Mouse (Mus musculus) lung, postnatal 36 days (tissue): Measurements from ENCODE around the gene Mfsd2a.

Experiments used
- DNase-seq: peaks from one replicate; pipeline ENCODE4 v3.0.0; 2022; ENCODE audit warnings: mixed read lengths

The Mfsd2a gene

DNA sequence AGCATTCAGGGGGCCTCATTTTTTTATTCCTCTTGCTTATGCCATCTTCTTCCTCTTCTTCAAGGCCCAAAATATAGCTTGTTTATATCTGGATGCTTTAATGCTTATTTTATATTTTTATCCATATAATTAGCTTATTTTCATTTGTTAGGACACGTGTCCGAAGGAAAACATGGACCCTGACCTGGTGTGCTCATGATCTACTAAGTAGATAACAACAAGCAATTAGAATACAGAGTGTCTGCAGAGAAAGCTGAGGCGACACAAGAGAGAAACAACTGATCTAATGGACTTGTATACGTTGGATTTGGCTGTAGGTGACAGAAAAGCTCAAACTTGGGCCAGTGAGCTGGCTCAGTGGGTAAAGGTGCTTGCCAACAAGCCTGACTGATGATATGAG, 15.9 kb upstream of the Mfsd2a start:
- no peak for DNase-seq

DNA sequence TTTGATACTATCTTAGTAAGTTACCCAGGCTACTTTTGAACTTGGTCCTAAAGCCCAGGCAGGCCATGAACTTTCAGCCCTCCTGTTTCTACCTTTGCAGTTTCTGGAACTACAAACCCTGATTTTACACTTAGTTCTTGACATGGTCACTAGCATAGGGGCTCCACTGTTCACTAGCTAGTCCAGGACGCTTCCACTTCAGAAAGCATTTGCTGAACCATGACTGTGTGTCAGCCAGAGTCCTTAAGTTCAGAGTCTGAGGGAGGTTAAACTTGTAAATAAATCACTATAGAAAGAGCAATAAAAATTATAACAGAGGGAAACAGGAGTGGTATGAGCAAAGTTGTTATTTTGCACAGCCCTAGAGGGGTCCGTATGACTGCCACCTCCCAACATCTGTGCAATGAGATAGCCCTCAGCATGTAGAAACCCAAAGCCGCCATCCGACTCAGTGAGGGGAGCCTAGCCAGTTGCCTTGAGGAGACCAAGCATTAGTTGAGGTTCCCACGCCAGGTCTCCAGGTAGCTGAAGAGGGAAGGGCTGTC, 14.1 kb upstream of the Mfsd2a start:
- DNase-seq, result no peak

DNA sequence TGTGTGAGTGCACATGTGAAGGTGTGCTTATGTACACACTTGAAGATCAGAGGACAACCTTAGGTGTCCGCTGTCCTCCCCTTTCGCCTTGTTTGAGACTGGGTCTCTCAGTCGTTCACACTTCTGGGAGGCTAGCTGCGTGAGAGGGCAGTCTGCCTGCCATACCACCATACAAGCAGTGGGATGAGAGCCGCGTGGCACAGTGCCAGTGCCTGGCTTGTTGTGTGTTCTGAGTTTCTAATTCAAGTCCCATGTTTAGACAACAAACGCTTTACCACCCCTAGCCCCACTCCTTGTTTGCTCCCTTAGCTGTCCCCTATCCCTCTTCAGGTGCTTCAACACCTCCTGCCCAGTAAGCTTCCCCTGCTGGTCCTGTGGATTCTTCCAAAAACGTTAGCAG, 11.1 kb upstream of the Mfsd2a start:
- DNase-seq, result no peak

DNA sequence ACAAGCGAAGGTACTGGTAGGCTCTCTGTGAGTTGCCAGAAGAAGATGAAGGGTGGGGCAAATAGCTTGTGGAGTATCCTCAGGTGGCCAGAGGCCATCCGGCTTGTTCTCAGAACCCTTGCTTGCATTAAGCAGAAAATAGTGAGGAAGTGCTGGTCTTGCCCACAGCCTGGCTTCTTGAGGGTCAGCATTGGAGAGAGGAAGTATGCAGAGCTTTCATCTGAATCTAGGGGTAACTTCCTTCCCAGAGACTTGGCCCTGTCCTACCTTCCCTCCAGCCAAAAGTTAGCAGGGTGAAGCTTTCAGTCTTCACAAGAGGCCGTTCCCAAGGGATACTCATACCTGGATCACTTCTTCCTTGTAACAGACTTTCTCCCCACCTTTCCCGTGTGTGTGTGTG, 10.7 kb upstream of the Mfsd2a start:
- DNase-seq, result no peak

DNA sequence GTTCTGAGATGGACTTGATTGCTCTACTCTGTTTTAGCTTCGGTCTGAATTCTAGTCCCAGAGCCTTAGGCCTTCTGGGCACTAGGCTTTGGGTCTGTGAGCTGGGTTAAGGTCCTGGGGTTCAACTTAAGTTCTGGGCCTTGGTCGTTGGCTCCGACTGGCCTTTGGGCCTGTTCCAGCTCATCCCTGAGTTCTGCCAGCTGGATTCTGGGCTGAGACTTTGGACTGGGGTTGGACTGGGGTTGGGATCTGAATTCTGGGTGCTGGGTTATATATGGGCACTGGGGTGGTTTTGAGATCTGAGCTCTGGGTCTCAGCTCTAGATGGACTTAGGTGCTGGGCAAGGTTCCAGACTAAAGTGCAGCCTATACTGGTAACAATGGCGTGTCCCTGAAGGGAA, 10.2 kb upstream of the Mfsd2a start:
- no peak for DNase-seq

DNA sequence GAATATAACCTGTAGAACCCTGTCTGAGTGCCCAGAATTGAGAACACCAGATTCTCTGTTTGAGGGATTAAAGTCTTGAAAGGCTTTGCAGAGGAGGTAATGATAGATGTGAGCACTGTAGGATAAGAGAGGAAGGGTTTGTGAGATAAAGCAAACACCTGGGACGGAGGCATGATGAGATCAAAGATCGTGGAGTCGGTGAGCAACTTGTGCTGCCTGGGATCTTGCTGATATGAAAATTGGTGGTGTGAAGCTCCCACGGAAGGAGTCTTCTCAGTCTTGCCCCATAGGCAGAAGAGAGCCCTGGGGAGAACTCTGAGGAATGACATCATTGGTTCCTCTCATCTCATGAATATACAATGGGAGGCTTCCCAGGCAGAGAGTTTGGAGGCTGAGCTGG, 7.1 kb upstream of the Mfsd2a start:
- DNase-seq, result no peak

DNA sequence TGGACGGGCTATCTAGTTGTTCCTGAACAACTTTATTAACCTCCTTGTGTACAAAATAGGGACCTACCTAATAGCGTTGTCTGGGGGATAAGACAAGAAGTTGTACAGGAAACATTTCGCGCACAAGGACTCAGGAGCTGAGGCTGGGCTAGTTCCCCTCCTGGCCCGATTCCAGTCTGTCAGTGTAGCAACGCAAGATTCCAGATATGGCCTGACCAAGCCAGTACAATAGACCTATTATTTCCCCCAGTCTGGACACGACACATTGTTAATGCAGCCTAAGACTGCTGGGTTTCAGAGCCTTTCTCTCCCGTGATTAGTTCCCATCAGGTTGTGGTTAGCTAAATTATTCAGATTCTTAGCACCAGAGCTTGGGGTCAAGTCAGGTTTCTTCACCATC, 1.8 kb upstream of the Mfsd2a start:
- DNase-seq, result no peak

DNA sequence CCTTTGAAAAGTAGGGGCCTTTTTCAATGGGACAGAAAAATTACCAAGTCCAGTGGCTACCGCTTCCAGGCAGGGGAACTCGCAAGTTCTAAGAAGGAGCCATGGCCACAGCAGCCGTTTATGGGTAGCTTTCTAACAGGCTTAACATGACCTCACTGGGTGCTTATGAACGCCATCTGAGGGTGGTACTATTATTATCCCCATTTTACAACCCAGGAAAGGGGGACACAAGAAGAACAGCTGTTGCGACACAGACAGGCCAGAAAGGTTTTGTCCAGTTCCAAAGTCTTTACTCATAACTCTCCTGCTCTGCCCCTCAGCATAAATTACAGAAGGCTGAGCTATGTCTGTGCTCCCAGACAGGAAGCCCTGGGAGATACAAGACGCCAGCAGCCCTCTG, 601 bp upstream of the Mfsd2a start:
- DNase-seq, result no peak

DNA sequence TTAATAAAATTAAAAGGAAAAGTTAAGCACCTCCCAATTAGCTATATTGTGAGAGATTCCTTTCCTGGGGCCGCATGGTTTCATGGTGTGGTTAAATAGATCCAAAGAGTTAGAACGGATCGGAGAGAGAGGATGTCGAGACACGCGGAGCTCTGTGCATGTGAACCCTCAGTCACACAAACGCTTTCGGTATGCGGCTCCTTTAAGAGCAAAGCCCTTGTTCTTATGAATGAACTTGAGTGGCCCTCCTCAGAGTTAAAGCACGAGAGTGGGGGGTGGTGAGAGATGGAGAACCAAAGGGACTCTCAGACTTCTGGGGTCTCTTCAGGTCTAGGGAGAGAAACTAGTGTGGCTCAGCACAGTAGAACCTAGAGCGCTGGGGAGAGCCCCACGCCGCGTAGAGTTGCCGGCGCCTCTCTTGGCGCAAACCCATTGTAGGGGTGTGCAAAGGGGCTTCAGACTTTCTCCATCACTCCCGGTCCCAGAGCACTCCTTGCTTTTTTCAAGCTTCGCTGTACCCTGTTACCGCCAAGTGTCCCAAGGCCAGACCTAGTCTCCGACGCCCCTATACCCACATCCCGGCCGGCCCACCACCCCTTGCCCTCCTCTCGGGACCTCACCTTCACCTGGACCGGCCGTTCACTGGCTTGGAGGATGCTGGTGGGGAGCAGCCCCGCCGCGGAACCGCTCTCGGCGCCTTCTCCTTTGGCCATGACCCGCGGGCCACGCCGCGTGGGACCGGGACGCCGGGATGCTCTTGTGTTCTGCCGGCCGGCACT, 478 bp downstream of the Mfsd2a start:
- peak; percentile 51 for DNase-seq

DNA sequence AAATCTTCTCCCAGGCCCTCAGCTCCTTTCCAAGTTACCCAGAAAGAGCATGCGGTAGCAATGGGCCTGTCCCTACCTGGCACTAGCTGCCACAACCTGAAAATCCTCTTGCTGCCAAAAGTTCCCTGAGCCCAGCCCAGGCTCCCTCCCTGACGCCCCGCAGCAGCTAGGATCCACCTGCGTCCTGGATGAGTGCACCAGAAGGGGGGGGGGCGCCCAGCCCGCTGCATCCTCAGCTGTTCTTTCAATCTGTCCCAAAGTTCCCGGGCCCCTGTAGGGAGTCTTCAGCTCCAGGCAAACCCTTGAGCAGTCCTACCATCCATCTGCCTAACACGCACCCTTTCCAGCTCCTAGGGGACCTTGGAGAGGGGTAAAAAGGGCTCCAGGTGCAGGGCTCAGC, 1.2 kb downstream of the Mfsd2a start:
- DNase-seq, result no peak

DNA sequence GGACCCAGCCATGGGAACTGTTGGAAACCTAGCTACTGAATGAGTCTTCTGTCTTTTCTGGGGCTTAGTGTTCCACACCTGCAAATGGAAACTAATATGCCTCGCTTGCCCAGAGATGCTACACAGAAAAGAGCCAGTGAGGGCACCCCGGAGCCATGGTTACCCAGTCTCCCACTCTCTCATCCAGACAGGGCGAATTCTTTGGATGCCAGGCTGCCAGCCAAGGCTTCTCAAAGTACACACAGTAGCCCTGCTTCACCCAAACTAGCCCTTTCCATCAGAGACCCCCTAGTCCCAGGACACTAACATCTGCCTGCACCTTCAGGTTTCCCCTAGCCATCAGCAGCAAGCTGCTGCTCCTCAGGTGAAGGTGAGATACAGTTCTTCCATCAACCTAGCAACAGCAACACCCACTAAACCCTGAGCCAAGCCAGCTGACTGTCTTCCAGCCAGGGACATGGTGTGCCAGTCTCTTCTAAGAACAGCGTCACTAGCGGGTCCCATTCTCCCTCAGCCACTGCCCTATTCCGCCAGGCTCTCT, 2.4 kb downstream of the Mfsd2a start:
- DNase-seq, result peak; percentile 24

DNA sequence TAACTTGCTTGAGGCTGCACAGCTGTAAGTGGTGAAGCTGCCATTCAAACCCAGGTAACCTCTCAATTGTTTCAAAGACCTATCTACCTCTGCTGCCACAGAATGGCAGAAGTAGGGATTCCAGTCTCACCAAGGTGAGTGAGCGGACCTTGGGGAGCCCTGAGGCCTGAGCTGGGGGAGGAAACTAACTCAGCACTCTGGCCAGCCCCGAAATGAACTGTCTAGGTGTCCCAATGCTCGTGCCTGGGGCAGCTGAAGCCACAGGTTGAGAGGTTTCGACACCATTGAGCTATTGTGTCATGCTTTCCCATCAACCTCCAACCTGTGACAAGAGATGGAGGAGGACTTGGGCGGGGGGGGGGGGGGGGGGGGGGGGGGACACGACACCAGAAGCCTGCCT, 4.7 kb downstream of the Mfsd2a start:
- DNase-seq, result no peak

DNA sequence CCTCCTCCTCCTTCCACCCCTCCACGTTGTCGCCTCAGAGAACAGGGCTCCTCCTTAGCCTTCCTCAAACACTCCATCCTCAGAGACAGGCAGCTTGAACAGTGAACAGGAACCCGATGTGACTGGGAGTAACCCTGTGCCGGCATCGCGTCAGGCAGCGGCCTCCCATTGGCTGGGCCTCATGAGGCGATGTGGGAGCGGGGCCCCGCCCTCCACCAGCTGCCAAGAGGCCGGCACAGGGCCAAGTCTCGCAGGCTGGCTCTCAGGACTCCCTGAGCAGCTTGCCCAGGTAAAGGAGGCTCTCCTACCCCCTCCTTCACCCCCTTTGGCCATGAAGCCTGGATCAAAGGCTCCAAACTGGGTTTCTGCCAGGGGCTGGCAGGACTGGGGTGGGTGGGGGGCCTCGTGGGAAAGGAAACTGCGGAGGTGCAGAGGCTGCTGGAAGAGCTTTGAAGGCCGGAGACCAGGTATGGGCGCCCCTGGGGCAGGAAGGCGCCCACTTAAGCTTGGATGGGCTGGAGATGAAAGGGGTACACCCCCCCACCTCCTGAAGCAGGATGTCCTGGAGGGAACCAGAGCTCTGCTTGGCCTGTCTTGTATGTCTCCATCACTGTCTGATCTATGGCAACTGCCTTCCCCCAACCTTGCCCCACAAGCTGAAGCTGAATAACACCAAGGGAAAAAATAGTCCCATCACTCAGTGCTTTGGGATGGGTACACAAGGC, 5.4 kb downstream of the Mfsd2a start:
- peak; percentile 93 for DNase-seq

DNA sequence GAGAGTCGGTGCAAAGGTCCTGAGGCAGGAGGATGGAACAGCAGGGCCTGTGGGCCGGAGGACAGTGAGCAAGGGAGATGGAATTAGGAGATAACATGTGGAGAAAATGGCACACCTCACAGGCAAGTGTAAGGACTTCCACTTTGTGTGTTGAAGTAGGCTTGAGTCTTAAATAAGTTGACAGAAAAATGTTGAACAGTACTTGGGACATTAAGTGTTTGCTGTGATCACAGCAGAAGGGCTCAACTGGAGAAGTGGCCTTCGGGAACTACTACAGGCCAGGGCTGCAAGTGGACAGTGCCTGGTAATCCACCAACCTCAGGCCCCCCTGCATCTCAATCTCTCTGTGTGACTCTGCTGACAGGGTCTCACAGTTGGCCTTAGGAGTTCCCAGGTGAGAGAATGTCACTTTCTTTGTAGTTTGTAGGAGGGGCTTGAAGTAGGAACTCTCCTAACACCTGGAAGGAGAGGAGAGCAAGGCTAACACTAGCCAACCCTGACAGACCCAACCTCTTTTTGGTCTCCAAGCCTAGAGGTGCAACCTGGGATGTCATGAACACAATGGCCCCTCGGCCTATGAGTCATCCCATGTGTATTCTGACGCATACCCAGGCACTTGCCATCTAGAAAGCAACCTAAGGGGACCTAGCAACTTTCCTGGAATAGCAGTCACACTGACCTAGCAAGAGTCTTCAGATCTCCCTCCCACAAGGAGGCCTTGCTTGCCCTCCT, 6.1 kb downstream of the Mfsd2a start:
- DNase-seq, result peak; percentile 72

DNA sequence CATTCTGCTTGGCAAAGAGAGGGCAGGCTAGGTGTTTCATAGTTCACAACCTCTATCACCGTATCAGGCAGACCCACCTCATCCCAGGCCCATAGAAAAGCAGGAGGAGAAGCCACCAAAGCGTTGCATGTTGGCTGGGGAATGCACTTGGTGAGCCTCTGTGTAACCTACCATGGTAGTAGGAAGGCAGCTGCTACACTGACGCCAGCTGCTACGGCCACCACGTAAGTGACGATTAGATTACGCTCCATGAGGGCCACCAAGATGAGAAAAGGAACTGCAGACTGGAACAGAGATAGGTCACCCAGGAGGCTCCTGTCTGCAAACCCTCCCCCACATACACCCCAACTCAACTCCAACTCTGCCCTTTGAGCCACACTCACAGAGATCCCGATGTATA, 11.9 kb downstream of the Mfsd2a start:
- DNase-seq, result no peak

DNA sequence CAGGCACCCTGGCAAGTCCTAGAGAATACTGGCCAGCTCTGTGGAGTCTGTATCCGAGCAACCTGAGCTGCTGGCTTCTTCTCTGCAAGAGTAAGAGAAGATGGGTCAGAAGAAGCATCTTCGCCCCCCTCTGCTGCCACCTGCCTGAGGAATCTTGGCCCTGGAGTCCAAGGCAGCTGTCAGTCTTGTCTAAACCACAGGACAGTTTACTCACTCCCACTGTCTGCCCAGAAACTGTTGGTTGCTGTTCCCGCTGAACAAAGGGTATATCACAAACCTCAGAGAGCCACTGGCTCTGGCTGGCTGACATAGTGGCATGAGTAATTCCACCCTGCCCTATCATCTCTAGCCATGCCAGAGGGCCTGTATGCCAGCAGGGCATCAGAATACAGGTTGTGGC, 13.8 kb downstream of the Mfsd2a start:
- no peak for DNase-seq

DNA sequence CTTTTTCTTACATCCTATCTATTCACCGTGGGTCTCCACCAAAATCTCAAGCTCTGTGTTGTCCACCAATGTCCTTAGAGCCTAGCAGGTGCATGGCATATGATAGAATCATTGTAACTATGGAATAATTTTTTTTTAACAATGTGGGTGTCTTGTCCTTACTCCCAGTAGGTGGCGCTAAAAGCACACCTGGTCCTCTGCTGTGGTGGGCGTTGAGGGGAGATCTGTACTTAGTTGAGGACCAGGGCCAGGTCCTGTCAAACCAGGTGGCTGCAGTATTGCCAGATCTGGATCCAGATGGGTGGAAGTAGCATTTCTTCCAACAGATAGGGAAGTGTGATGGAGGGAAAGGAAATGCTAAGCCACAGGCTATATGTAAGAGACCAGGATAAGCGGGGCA, 16.6 kb downstream of the Mfsd2a start:
- peak; percentile 53 for DNase-seq

DNA sequence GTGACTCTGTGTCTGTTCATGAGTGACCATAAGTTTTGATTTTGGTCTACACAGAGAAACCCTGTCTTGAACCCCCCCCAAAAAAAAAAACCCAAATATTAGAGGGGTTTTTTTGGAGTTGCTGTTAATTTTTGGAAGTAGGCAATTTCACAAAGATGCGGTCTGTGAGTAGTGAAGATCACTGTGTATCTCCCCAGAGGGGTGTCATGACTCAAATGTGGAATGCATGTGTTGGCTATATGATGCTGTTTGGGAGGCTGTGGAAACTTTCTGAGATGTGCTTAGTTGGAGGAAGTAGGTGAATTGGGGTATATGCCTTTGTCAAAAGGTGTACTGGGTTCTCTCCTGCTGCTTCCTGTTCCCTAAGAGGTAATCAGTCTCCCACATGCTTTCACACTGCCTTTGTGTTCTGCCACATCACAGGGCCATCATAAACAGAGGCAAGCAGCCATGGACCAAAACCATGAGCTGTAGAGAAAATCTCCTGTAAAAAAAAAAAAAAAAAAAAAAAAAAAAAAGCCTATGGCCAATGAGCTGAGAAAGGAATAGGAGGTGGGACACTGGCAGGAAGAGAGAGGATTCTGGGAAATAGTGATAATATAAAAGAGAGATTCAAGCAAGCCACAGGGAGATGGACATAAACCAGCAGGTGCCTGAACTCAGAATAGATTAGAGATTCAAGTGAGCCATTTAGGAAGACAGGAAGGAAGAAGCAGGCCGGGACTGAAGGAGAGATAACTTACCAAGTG, 21.8 kb downstream of the Mfsd2a start:
- no peak for DNase-seq

DNA sequence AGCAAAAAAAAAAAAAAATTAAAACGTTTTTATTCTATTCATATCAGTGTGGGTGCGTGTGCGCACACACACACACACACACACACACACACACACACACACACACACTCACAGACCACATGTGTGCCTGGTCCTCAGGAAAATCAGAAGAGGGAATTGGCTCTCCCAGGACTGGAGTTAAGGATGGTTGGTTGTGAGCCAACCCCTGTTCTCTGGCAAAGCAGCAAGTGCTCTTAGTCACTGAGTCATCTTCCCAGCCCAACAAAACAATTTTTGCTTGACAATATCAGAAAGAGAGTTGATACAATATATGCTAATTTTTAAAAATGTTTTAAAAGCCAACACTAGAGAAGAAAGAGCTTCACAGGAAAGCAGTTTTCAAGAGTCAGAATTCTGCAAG, 23.5 kb downstream of the Mfsd2a start:
- DNase-seq, result no peak

DNA sequence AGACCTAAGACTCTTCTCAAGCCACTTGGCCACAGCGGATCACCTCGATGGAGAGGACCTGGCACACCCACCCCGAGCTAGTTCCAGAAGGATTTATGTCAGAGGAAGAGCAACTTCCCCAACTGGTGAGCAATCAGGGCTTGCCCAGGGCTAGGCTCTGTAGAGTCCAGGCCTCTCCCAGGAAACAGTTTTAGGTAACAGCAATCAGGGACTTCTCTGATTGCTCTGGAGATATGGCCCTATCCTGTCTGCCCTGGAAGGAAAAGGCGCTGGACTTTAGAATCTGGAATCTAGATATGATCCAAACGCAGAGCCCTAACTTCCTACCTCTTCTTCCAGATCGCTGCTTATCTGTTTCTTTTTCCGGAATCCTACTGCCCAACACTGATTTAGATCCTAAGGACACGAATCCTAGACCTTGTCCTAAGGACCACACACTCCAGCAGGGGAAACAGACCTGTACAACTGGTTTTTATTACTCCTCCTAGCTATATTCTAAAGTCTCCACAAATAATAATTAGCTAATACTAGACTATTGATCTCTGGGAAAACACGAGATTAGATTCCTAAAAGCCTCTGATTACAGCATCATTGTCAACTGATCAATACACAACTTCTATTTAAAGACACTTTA, 25.4 kb downstream of the Mfsd2a start:
- DNase-seq, result no peak

DNA sequence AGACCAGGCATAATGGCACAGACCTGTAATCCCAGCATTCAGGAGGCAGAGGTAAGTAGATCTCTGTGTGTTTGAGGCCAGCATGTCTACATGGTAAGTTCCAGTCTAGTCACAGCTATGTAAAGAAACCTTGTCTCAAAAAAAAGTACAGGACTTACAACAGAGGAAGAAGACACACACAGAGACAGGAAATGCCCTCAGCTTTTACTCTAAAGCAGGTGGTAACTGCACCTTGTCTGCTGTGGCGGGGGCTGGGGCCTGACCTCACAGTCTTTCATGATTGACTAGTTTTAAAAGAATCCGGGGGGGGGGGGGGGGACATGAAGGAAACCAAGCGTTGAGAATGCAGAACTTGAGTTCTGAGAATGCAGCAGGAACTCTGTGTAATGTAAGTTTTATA, 27.1 kb downstream of the Mfsd2a start:
- peak; percentile 39 for DNase-seq

DNA sequence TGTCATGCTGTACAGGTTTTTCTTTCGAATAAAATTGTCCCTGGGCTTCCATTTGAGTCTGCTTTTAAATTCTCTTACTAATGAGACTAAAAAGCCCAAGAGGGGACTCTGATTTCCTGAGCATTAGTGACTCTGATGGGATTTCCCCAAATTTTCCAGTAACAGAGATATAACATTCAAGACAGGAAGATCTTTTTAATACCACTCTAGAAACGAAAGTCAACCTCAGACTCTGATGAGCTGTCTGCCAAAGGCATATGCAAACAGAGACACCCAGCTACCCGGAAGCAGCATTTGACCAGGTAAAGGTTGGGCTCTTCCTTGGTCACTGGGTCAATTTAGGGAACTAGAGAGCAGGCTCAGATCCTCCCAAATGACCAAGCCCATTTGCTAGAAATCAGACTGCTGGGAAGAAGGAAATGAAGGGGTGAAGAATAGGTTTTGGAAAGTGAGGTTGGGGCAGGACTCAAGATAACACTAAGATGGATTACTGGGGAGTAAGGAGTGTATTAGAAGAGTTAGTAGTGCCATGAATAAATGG, 27.9 kb downstream of the Mfsd2a start:
- no peak for DNase-seq
